Mouse (Mus musculus): ENCODE measurements around the gene Kcnmb3. TPM values are rescaled to one million over a fixed set of nuclear protein-coding genes. Genes with fewer than 3 reads are reported as not detected.

Kcnmb3 gene
- not detected in 2 replicates for polyA plus RNA-seq (2015; fragmentation: Nextera tagmentation; extraction: Ambion mirVana)

- Histone ChIP-seq H3K9me3 (replicated peaks) (no peaks in the 10 kb centered on the region), H3K4me2 (no peak within 1 kb of the TSS), H3K27me3 (no peaks in the 10 kb centered on the region), H3K4me3 (replicated peaks) (no peak within 1 kb of the TSS), H3K27ac (no peak within 1 kb of the TSS), H3K4me1 (replicated peaks) (no peaks in the 10 kb centered on the region), H3K36me3 (no peaks in the 10 kb centered on the region), H3K9ac (no peak within 1 kb of the TSS)
- 61% methylated on average over 11 of the region's 11 CpGs for WGBS (ENCODE audit: insufficient replicate concordance)
- ATAC-seq (ENCODE audit: low read depth) (no peak), DNase-seq (no peak)
These were observed at the start of gene Kcnmb3 for GRCm38 (mm10) chr3:32492097-32493090. TSS of gene Kcnmb3 (minus strand) at chr3:32492231.

GRCm38 (mm10) chr3:32538091-32538490 lies 46.1 kb upstream of the Kcnmb3 start:
- Histone ChIP-seq H3K4me1 (replicated peaks) (peaks cover 23% of the 10 kb centered on the region), H3K27ac (no peak overlapping the region), H3K36me3 (peaks cover 58% of the 10 kb centered on the region), H3K9ac (no peak overlapping the region), H3K4me3 (replicated peaks) (no peak overlapping the region), H3K9me3 (replicated peaks) (no peaks in the 10 kb centered on the region), H3K27me3 (no peaks in the 10 kb centered on the region), H3K4me2 (no peak overlapping the region)
- WGBS (ENCODE audit: insufficient replicate concordance): 74% methylated on average over 5 of the region's 5 CpGs
- DNase-seq (no peak), ATAC-seq (ENCODE audit: low read depth) (no peak)

GRCm38 (mm10) chr3:32537556-32537955 lies 45.5 kb upstream of the Kcnmb3 start:
- no peak overlapping the region for H3K9ac ChIP-seq
- no peaks in the 10 kb centered on the region for H3K9me3 ChIP-seq (replicated peaks)
- ATAC-seq (ENCODE audit: low read depth) (no peak), DNase-seq (no peak)
- H3K27me3 ChIP-seq: no peaks in the 10 kb centered on the region
- peaks cover 56% of the 10 kb centered on the region for H3K36me3 ChIP-seq
- H3K27ac ChIP-seq: no peak overlapping the region
- H3K4me1 ChIP-seq (replicated peaks): peaks cover 23% of the 10 kb centered on the region
- H3K4me2 ChIP-seq: no peak overlapping the region
- no peak overlapping the region for H3K4me3 ChIP-seq (replicated peaks)
- WGBS (ENCODE audit: insufficient replicate concordance): 72% methylated on average over 1 of the region's 1 CpGs

- DNase-seq: no peak
- no peak overlapping the region for H3K4me3 ChIP-seq (replicated peaks)
These were observed 43.7 kb upstream of the Kcnmb3 start for GRCm38 (mm10) chr3:32535692-32536091.

GRCm38 (mm10) chr3:32530041-32530440 lies 38.0 kb upstream of the Kcnmb3 start:
- Histone ChIP-seq H3K4me3 (replicated peaks) (peak overlapping the region; percentile 93), H3K27me3 (no peaks in the 10 kb centered on the region), H3K36me3 (peaks cover 20% of the 10 kb centered on the region), H3K4me2 (peak overlapping the region; percentile 83), H3K27ac (peak overlapping the region; percentile 86), H3K9me3 (replicated peaks) (no peaks in the 10 kb centered on the region), H3K4me1 (replicated peaks) (peaks cover 21% of the 10 kb centered on the region), H3K9ac (peak overlapping the region; percentile 95)
- no peak for DNase-seq
- WGBS (ENCODE audit: insufficient replicate concordance): 11% methylated on average over 5 of the region's 5 CpGs
- ATAC-seq (ENCODE audit: low read depth): no peak

More at GRCm38 (mm10) chr3:32535692-32536091, 43.7 kb upstream of the Kcnmb3 start:
- peak overlapping the region; percentile 53; the same call in 1 of the 2 replicates for H3K27ac ChIP-seq
- ATAC-seq (ENCODE audit: low read depth): peak; percentile 86
- H3K4me1 ChIP-seq (replicated peaks): peaks cover 31% of the 10 kb centered on the region
- H3K9ac ChIP-seq: no peak overlapping the region; the same call in 1 of the 2 replicates
- H3K27me3 ChIP-seq: no peaks in the 10 kb centered on the region
- H3K36me3 ChIP-seq: peaks cover 50% of the 10 kb centered on the region
- 12% methylated on average over 1 of the region's 1 CpGs for WGBS (ENCODE audit: insufficient replicate concordance)
- H3K4me2 ChIP-seq: 0 out of 2 replicates have a peak overlapping the region, but pooled peaks have one; percentile 21
- no peaks in the 10 kb centered on the region for H3K9me3 ChIP-seq (replicated peaks)

GRCm38 (mm10) chr3:32529303-32529898 lies 37.4 kb upstream of the Kcnmb3 start, which contains the start of gene Mfn1:
TSS of gene Mfn1 (plus strand) at chr3:32529465.
- ATAC-seq (ENCODE audit: low read depth) (peak; percentile 100), DNase-seq (peak; percentile 92)
- Histone ChIP-seq H3K9me3 (replicated peaks) (no peaks in the 10 kb centered on the region), H3K9ac (peak within 1 kb of the TSS; percentile 95), H3K36me3 (peaks cover 14% of the 10 kb centered on the region), H3K4me1 (replicated peaks) (peaks cover 18% of the 10 kb centered on the region), H3K27me3 (no peaks in the 10 kb centered on the region), H3K4me2 (peak within 1 kb of the TSS; percentile 83), H3K27ac (peak within 1 kb of the TSS; percentile 86), H3K4me3 (replicated peaks) (peak within 1 kb of the TSS; percentile 93)
- under 1% methylated on average over 47 of the region's 47 CpGs for WGBS (ENCODE audit: insufficient replicate concordance)

- Histone ChIP-seq H3K9me3 (replicated peaks) (no peaks in the 10 kb centered on the region), H3K4me1 (replicated peaks) (peaks cover 18% of the 10 kb centered on the region), H3K4me3 (replicated peaks) (no peak overlapping the region), H3K36me3 (peaks cover 25% of the 10 kb centered on the region), H3K4me2 (no peak overlapping the region), H3K9ac (no peak overlapping the region), H3K27ac (no peak overlapping the region), H3K27me3 (no peaks in the 10 kb centered on the region)
- ATAC-seq (ENCODE audit: low read depth) (no peak), DNase-seq (no peak)
- 73% methylated on average over 4 of the region's 4 CpGs for WGBS (ENCODE audit: insufficient replicate concordance)
These were observed 35.1 kb upstream of the Kcnmb3 start for GRCm38 (mm10) chr3:32527181-32527580.

- Histone ChIP-seq H3K9me3 (replicated peaks) (no peaks in the 10 kb centered on the region), H3K4me3 (replicated peaks) (peak overlapping the region; percentile 73), H3K4me2 (peak overlapping the region; percentile 96), H3K4me1 (replicated peaks) (peaks cover 66% of the 10 kb centered on the region), H3K36me3 (peaks cover 37% of the 10 kb centered on the region), H3K27me3 (no peaks in the 10 kb centered on the region), H3K27ac (peak overlapping the region; percentile 92), H3K9ac (peak overlapping the region; percentile 65)
- ATAC-seq (ENCODE audit: low read depth): no peak
- no peak for DNase-seq
These were observed 21.5 kb upstream of the Kcnmb3 start for GRCm38 (mm10) chr3:32513528-32513927.

- ATAC-seq (ENCODE audit: low read depth) (no peak), DNase-seq (peak; percentile 32)
- Histone ChIP-seq H3K4me3 (replicated peaks) (peak overlapping the region; percentile 73), H3K9me3 (replicated peaks) (no peaks in the 10 kb centered on the region), H3K4me1 (replicated peaks) (peaks cover 66% of the 10 kb centered on the region), H3K27me3 (no peaks in the 10 kb centered on the region), H3K9ac (peak overlapping the region; percentile 65), H3K36me3 (peaks cover 31% of the 10 kb centered on the region), H3K4me2 (peak overlapping the region; percentile 96), H3K27ac (peak overlapping the region; percentile 92)
- WGBS (ENCODE audit: insufficient replicate concordance): 27% methylated on average over 7 of the region's 7 CpGs
These were observed 20.8 kb upstream of the Kcnmb3 start for GRCm38 (mm10) chr3:32512686-32513284.

GRCm38 (mm10) chr3:32511191-32511550 lies 19.1 kb upstream of the Kcnmb3 start:
- peaks cover 66% of the 10 kb centered on the region for H3K4me1 ChIP-seq (replicated peaks)
- peak overlapping the region; percentile 96 for H3K4me2 ChIP-seq
- 3% methylated on average over 13 of the region's 13 CpGs for WGBS (ENCODE audit: insufficient replicate concordance)

More at GRCm38 (mm10) chr3:32511191-32511550, 19.1 kb upstream of the Kcnmb3 start:
- H3K9me3 ChIP-seq (replicated peaks): no peaks in the 10 kb centered on the region
- peak overlapping the region; percentile 90 for H3K9ac ChIP-seq
- peak; percentile 29 for DNase-seq
- H3K36me3 ChIP-seq: peaks cover 15% of the 10 kb centered on the region
- H3K4me3 ChIP-seq (replicated peaks): peak overlapping the region; percentile 73
- ATAC-seq (ENCODE audit: low read depth): no peak
- peak overlapping the region; percentile 92 for H3K27ac ChIP-seq
- no peaks in the 10 kb centered on the region for H3K27me3 ChIP-seq

Measured in liver, embryonic 13.5 days (tissue).